Mouse (Mus musculus) CH12.LX (cell line): ENCODE results near the gene Rer1.

Experiments used
- BHLHE40 ChIP-seq: IDR thresholded peaks from 2 replicates; pipeline ENCODE4 v1.6.1; 2011; ENCODE audit warnings: mild to moderate bottlenecking, low read depth, low read length, improper control_type of control experiment
- CTCF ChIP-seq, 2 experiments: IDR thresholded peaks in 1 of 2; conservative IDR thresholded peaks in 1 of 2; 2 replicates each; pipeline ENCODE4 v1.5.1; 2011 to 2012; ENCODE audit warnings: low read depth in 2 of 2, low read length in 2 of 2, improper control_type of control experiment in 1 of 2, inconsistent platforms in 1 of 2, mild to moderate bottlenecking in 1 of 2, moderate library complexity in 1 of 2
- HCFC1 ChIP-seq: IDR thresholded peaks from 2 replicates; pipeline ENCODE4 v1.6.1; 2012; ENCODE audit warnings: low read depth, mild to moderate bottlenecking, inconsistent platforms, low read length, improper control_type of control experiment
- ZMIZ1 ChIP-seq: IDR thresholded peaks from 2 replicates; pipeline ENCODE4 v1.6.1; 2012; ENCODE audit warnings: low read depth, mild to moderate bottlenecking, inconsistent platforms, low read length, improper control_type of control experiment

DNA sequence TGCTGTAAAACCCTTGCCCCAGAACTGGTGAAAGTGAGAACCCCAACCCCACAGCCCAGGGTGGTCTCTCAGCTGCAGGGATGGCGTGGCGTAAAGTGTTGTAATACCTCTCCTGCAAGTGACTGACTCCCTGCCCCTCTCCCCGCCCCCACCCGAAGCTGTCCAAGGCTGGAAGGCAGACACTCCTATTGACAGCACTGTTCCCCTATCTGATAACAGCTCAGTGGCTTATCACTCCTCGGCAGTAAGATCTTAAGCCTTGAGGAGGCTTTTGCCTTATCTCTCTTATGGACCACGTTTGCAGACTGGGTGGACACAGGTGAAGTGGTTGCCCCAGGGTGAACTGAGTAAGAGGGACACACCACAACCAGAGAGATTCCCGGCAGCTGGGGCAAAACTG, 39.1 kb upstream of the Rer1 start:
- TF ChIP-seq CTCF (conservative IDR thresholded peaks at IDR 0.05 in 1 of 2, IDR thresholded peaks at IDR 0.05 in 1 of 2; ENCODE audit: low read depth in 2 of 2, low read length in 2 of 2): no peak
- TF ChIP-seq BHLHE40: no peak
- no peak for TF ChIP-seq HCFC1
- no peak for TF ChIP-seq ZMIZ1
